Mouse (Mus musculus) midbrain, postnatal 0 days (tissue): ENCODE measurements around the gene Arl4c. TPM values are rescaled to one million over a fixed set of nuclear protein-coding genes. Genes with fewer than 3 reads are reported as not detected.

Source experiments
- ATAC-seq: fragments of 200-750 bp; cut with Nextera tagmentation; 2 replicates; pipeline ENCODE4 v1.8.0; 2017; ENCODE audit warnings: moderate number of reproducible peaks, mild to moderate bottlenecking, moderate TSS enrichment, moderate library complexity; ENCODE audit not compliant: low FRiP score
- DNase-seq: peaks from one replicate; pipeline ENCODE4 v3.0.0-alpha.2; 2015; ENCODE audit warnings: low spot score
- H3K27ac ChIP-seq: fragments of 300-500 bp; sonication (generic); 2 replicates; pipeline ENCODE4 v1.5.1; 2014; ENCODE audit warnings: low read depth, mild to moderate bottlenecking, low read length, mixed read lengths
- H3K27me3 ChIP-seq: fragments of 300-500 bp; sonication (generic); 2 replicates; pipeline ENCODE4 v1.6.1; 2014; ENCODE audit warnings: low read length, control low read depth, mixed read lengths; ENCODE audit not compliant: insufficient read depth
- H3K36me3 ChIP-seq: fragments of 300-500 bp; sonication (generic); 2 replicates; pipeline ENCODE4 v1.6.1; 2014; ENCODE audit warnings: low read length, control low read depth, mixed read lengths; ENCODE audit not compliant: insufficient read depth
- H3K4me1 ChIP-seq: fragments of 300-500 bp; sonication (generic); 2 replicates; pipeline ENCODE4 v1.6.1; 2014; ENCODE audit warnings: mild to moderate bottlenecking, control low read depth, antibody characterized with exemption, low read length, mixed read lengths; ENCODE audit not compliant: insufficient read depth
- H3K4me2 ChIP-seq: fragments of 300-500 bp; sonication (generic); 2 replicates; pipeline ENCODE4 v1.6.1; 2014; ENCODE audit warnings: low read depth, mild to moderate bottlenecking, low read length, mixed read lengths; ENCODE audit not compliant: poor library complexity, severe bottlenecking
- H3K4me3 ChIP-seq: fragments of 300-500 bp; sonication (generic); 2 replicates; pipeline ENCODE4 v1.5.1; 2014; ENCODE audit warnings: low read depth, mild to moderate bottlenecking, low read length, moderate library complexity
- H3K9ac ChIP-seq: fragments of 300-500 bp; sonication (generic); replicated peaks from 2 replicates; pipeline ENCODE4 v1.6.1; 2014; ENCODE audit warnings: mild to moderate bottlenecking, low read length, moderate library complexity, mixed read lengths; ENCODE audit not compliant: poor library complexity, severe bottlenecking
- H3K9me3 ChIP-seq: fragments of 300-500 bp; sonication (generic); 2 replicates; pipeline ENCODE4 v1.6.1; 2016; ENCODE audit warnings: low read length, control low read depth
- CTCF ChIP-seq: IDR thresholded peaks from 2 replicates; pipeline ENCODE4 v1.5.1; 2016; ENCODE audit warnings: antibody characterized with exemption, mild to moderate bottlenecking
- WGBS: fragments of 180-500 bp; shearing (Covaris S2); extraction: QIAGEN DNeasy Blood & Tissue Kit; methylation state at CpG from one replicate; pipeline ENCODE4 v1.1.7; 2014; 5-methylcytosine and 5-hydroxymethylcytosine counted together
- polyA plus RNA-seq: library from polyadenylated mRNA; unstranded; fragments of >200 nt; fragmentation: Nextera tagmentation; extraction: Ambion mirVana; gene quantifications from 2 replicates; pipeline ENCODE4 v1.2.1, GENCODE M21; 2015
- total RNA-seq: library from RNA; depleted of rRNA; stranded (reverse); fragments of >200 nt; gene quantifications from 2 replicates; pipeline ENCODE4 v1.2.3, GENCODE M21; 2014

Gene Arl4c
- total and polyA plus RNA-seq, 2 experiments from 2014 or later = 47.4 to 101 TPM

- no peaks in the 10 kb centered on the region for H3K4me1 ChIP-seq
- 30% methylated on average over 6 of the region's 6 CpGs for WGBS
- no peak overlapping the region for H3K4me2 ChIP-seq
- no peak overlapping the region for H3K4me3 ChIP-seq
- no peak overlapping the region for H3K9ac ChIP-seq
- no peak for TF ChIP-seq CTCF
- no peaks in the 10 kb centered on the region for H3K27me3 ChIP-seq
- DNase-seq (peak; percentile 81), ATAC-seq (no peak; the same call in 1 of the 2 replicates)
- no peak overlapping the region for H3K27ac ChIP-seq
- no peaks in the 10 kb centered on the region for H3K9me3 ChIP-seq
- no peaks in the 10 kb centered on the region for H3K36me3 ChIP-seq
Observed at GRCm38 (mm10) chr1:88658290-88658857, 43.6 kb downstream of the Arl4c start.

GRCm38 (mm10) chr1:88656096-88656480 lies 45.9 kb downstream of the Arl4c start:
- no peaks in the 10 kb centered on the region for H3K36me3 ChIP-seq

DNA sequence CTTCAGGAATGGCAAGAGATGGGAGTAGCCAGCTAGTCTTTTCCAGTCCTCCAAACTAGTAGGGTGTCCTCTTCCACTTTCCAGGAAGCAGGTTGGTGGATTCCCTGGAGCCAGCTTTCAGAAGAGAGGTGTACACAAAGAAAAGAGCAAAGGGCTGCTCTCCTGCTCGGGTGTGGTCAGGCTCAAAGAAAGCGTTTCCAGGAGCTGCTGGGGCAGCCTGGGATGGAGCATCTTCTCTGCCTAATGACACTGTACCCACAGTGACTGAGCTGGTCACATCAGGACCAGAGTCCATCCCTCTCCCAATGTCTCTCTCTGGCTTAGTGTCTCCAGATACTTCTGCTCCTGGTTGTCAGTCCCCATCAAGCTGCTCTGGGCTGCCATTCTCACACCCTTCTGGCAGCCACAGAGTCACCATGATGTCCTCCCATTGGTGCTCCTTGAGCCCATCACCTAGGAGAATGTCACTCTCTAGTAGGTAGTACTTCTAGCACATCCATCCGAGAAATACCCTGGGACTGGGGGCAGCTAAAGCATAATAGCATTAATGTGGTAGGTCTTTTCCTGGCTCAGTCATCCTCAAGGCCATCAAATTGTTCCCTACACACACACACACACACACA lies 46.4 kb downstream of the Arl4c start:
- no peak for TF ChIP-seq CTCF
- Histone ChIP-seq H3K27me3 (no peaks in the 10 kb centered on the region), H3K27ac (no peak overlapping the region), H3K4me3 (no peak overlapping the region), H3K9me3 (no peaks in the 10 kb centered on the region), H3K4me1 (no peaks in the 10 kb centered on the region), H3K36me3 (no peaks in the 10 kb centered on the region), H3K4me2 (no peak overlapping the region), H3K9ac (no peak overlapping the region)
- WGBS = 83% methylated on average over 3 of the region's 3 CpGs
- ATAC-seq (no peak), DNase-seq (no peak)

More at GRCm38 (mm10) chr1:88656096-88656480, 45.9 kb downstream of the Arl4c start:
- Histone ChIP-seq H3K9ac (no peak overlapping the region), H3K4me3 (no peak overlapping the region), H3K27me3 (no peaks in the 10 kb centered on the region), H3K4me2 (no peak overlapping the region), H3K4me1 (no peaks in the 10 kb centered on the region), H3K27ac (no peak overlapping the region), H3K9me3 (no peaks in the 10 kb centered on the region)
- DNase-seq = no peak
- no peak for TF ChIP-seq CTCF
- 75% methylated on average over 5 of the region's 5 CpGs for WGBS
- ATAC-seq = no peak

DNA sequence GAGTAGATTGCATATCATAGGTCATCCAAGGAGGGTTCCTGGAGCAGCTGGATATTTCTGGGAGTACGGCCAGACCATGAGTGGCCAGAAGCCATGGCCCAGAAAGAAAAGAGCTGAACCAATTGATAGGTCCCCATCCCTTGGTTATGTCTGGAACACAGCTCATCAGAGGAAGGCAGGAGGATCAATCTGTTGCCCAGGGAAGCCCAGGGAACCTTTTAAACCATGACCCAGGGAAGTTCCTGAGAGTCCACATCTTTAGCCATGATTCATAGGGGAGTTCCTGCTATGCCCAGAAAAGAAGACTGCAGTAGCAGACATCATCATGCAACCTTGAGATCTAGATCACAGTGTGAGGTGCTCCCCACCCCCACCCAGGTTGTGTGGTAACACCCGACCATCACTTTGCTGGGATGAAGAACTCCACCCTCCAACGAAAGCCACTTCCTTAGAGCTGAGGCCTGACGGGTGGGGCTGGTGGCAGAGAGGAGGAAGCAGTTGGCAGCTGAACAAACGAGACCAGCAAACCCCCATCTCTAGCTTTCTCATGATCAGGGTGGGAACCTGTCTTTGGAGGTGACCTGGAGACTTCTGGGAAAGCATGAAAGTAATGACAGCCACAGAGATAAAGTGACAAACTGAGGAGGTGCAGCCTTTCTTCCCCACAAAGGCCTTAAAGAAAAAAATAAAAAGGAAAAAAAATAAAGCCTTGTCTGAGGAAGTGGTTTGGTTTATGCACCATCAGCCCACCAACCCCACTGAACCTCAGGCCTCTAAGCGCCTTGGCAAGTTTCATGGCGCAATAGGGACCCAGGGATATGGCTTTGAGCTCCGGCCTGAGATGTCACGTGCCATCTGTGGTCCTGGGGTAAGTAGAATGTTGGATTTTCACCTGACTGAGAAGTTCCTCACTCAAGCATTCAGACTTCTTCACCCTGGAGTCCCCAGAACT lies 47.2 kb downstream of the Arl4c start:
- Histone ChIP-seq H3K4me1 (no peaks in the 10 kb centered on the region), H3K27ac (no peak overlapping the region), H3K9me3 (no peaks in the 10 kb centered on the region), H3K9ac (no peak overlapping the region), H3K4me2 (no peak overlapping the region), H3K36me3 (no peaks in the 10 kb centered on the region), H3K4me3 (no peak overlapping the region), H3K27me3 (no peaks in the 10 kb centered on the region)
- DNase-seq (no peak), ATAC-seq (no peak)
- 86% methylated on average over 9 of the region's 9 CpGs for WGBS
- TF ChIP-seq CTCF = no peak

- Histone ChIP-seq H3K27ac (no peak overlapping the region), H3K9me3 (no peaks in the 10 kb centered on the region), H3K4me3 (no peak overlapping the region), H3K9ac (no peak overlapping the region), H3K27me3 (no peaks in the 10 kb centered on the region), H3K4me1 (no peaks in the 10 kb centered on the region), H3K4me2 (no peak overlapping the region), H3K36me3 (no peaks in the 10 kb centered on the region)
- 91% methylated on average over 7 of the region's 7 CpGs for WGBS
- ATAC-seq (no peak), DNase-seq (no peak)
- TF ChIP-seq CTCF = no peak
Observed at GRCm38 (mm10) chr1:88653614-88654520, 48.2 kb downstream of the Arl4c start.
